Mouse (Mus musculus): ENCODE data around the gene Itprid2.
"Not testable (repeated sequence)": the region's sequence is repeated elsewhere in the genome, so short reads cannot be mapped to it uniquely, and the experiment has no call there.

The Itprid2 gene

GRCm38 (mm10) chr2:79634528-79635400, at the start of gene Itprid2:
Gene Itprid2, plus strand, starts transcription at chr2:79635352.
- DNase-seq (ENCODE audit: low spot score in 2 of 2), result peak; percentile 89 to 91

- DNase-seq (ENCODE audit: low spot score in 2 of 2), result no peak
Measured at GRCm38 (mm10) chr2:79596177-79596576, 39.0 kb upstream of the Itprid2 start.

GRCm38 (mm10) chr2:79597090-79597489, 38.1 kb upstream of the Itprid2 start:
- no peak for DNase-seq (ENCODE audit: low spot score in 2 of 2)

GRCm38 (mm10) chr2:79601109-79601508, 34.0 kb upstream of the Itprid2 start:
- not testable (repeated sequence) for DNase-seq (ENCODE audit: low spot score in 2 of 2)

GRCm38 (mm10) chr2:79601691-79602116, 33.4 kb upstream of the Itprid2 start:
- no peak for DNase-seq (ENCODE audit: low spot score in 2 of 2)

GRCm38 (mm10) chr2:79602306-79602705, 32.8 kb upstream of the Itprid2 start:
- no peak for DNase-seq (ENCODE audit: low spot score in 2 of 2)

GRCm38 (mm10) chr2:79603363-79603762, 31.8 kb upstream of the Itprid2 start:
- DNase-seq (ENCODE audit: low spot score in 2 of 2), result no peak

GRCm38 (mm10) chr2:79606033-79606432, 29.1 kb upstream of the Itprid2 start:
- no peak for DNase-seq (ENCODE audit: low spot score in 2 of 2)

- DNase-seq (ENCODE audit: low spot score in 2 of 2), result no peak
Measured at GRCm38 (mm10) chr2:79607181-79607580, 28.0 kb upstream of the Itprid2 start.

- DNase-seq (ENCODE audit: low spot score in 2 of 2), result no peak
Measured at GRCm38 (mm10) chr2:79608301-79609074, 26.7 kb upstream of the Itprid2 start.

- no peak for DNase-seq (ENCODE audit: low spot score in 2 of 2)
Measured at GRCm38 (mm10) chr2:79610894-79611293, 24.3 kb upstream of the Itprid2 start.

- no peak for DNase-seq (ENCODE audit: low spot score in 2 of 2)
Measured at GRCm38 (mm10) chr2:79618145-79618544, 17.0 kb upstream of the Itprid2 start.

- DNase-seq (ENCODE audit: low spot score in 2 of 2), result no peak
Measured at GRCm38 (mm10) chr2:79618614-79619568, 16.3 kb upstream of the Itprid2 start.

- DNase-seq (ENCODE audit: low spot score in 2 of 2), result no peak
Measured at GRCm38 (mm10) chr2:79623256-79623655, 11.9 kb upstream of the Itprid2 start.

- DNase-seq (ENCODE audit: low spot score in 2 of 2), result no peak
Measured at GRCm38 (mm10) chr2:79627624-79628023, 7.5 kb upstream of the Itprid2 start.

- no peak for DNase-seq (ENCODE audit: low spot score in 2 of 2)
Measured at GRCm38 (mm10) chr2:79630231-79630630, 4.9 kb upstream of the Itprid2 start.

GRCm38 (mm10) chr2:79635426-79636291, 507 bp downstream of the Itprid2 start:
- peak; percentile 42 to 45 for DNase-seq (ENCODE audit: low spot score in 2 of 2)

- DNase-seq (ENCODE audit: low spot score in 2 of 2), result no peak
Measured at GRCm38 (mm10) chr2:79638924-79639323, 3.8 kb downstream of the Itprid2 start.

- peak in 1 of 2 experiments; percentile 24 for DNase-seq (ENCODE audit: low spot score in 2 of 2)
Measured at GRCm38 (mm10) chr2:79646237-79646688, 11.1 kb downstream of the Itprid2 start.

GRCm38 (mm10) chr2:79647094-79647493, 11.9 kb downstream of the Itprid2 start:
- DNase-seq (ENCODE audit: low spot score in 2 of 2), result no peak
